Comparison of ENCODE assay signal across 8 mouse cellular contexts in genomic region chr12:84968831-84969655, GRCm38 (mm10). TPM values are rescaled to one million over a fixed set of nuclear protein-coding genes. Genes with fewer than 3 reads are reported as not detected.
DNase-seq lines count a peak whose midpoint lies in the region; TF ChIP-seq lines count a peak whose summit lies in the region.

No protein-coding gene starts in this region.

- no peak for DNase-seq in gastrocnemius, adult 2 months
- no peak for DNase-seq in gastrocnemius, postnatal 36 days
- peak; percentile 26 for DNase-seq in T-cell, adult 2 months (ENCODE audit: low spot score)
- no peak for DNase-seq in hindbrain, embryonic 10.5 days (ENCODE audit: low spot score)
- DNase-seq in adrenal gland, adult 8-10 months: no peak
- no peak for DNase-seq in thymus, postnatal 10 days (ENCODE audit: low spot score in 2 of 2)
- no peak for DNase-seq in adrenal gland, postnatal 14 days

- H3K27ac ChIP-seq in gastrocnemius, adult 2 months: no peak overlapping the region
- no peak overlapping the region for H3K27ac ChIP-seq in hindbrain, embryonic 10.5 days

- no peaks in the 10 kb centered on the region for H3K9me3 ChIP-seq in hindbrain, embryonic 10.5 days
- H3K9me3 ChIP-seq in megakaryocyte, embryonic 14.5 days: no peaks in the 10 kb centered on the region

- peaks cover 18% of the 10 kb centered on the region for H3K4me1 ChIP-seq in hindbrain, embryonic 10.5 days (replicated peaks)
- H3K4me1 ChIP-seq in megakaryocyte, embryonic 14.5 days: peaks cover 14% of the 10 kb centered on the region

- peaks cover 23% of the 10 kb centered on the region for H3K36me3 ChIP-seq in hindbrain, embryonic 10.5 days
- peaks cover 35% of the 10 kb centered on the region for H3K36me3 ChIP-seq in megakaryocyte, embryonic 14.5 days (replicated peaks; ENCODE audit: low read length)

- 85% methylated on average over 16 of the region's 16 CpGs for WGBS in hindbrain, embryonic 10.5 days

- no peaks in the 10 kb centered on the region for H3K27me3 ChIP-seq in hindbrain, embryonic 10.5 days (ENCODE audit: insufficient read depth, poor library complexity, severe bottlenecking)
- H3K27me3 ChIP-seq in megakaryocyte, embryonic 14.5 days (replicated peaks): no peaks in the 10 kb centered on the region

- peak overlapping the region; percentile 79 for H3K4me3 ChIP-seq in gastrocnemius, adult 2 months
- H3K4me3 ChIP-seq in hindbrain, embryonic 10.5 days: peak overlapping the region; percentile 85
- peak overlapping the region; percentile 93 for H3K4me3 ChIP-seq in megakaryocyte, embryonic 14.5 days (replicated peaks)

- intact Hi-C loops in gastrocnemius, adult 2 months (cut with DNase I): no loop called here
- intact Hi-C loops in gastrocnemius, postnatal 36 days (cut with DNase I): no loop called here

- no peak for TF ChIP-seq CTCF in gastrocnemius, adult 2 months (IDR thresholded peaks at IDR 0.05)

RNA-seq across cellular contexts. Expression of gene Fcf1, which starts 1.7 kb away (rescaled TPM):
- total RNA-seq in gastrocnemius, adult 2 months (2021): 10 to 100 TPM; 28.4 to 34.0 TPM
- total RNA-seq in gastrocnemius, postnatal 36 days (2021): 10 to 100 TPM; 25.0 to 28.1 TPM
- polyA plus RNA-seq in hindbrain, embryonic 10.5 days (2016; fragmentation: Nextera tagmentation; extraction: Ambion mirVana): 174 and 178 TPM in 2 replicates
- polyA plus RNA-seq in megakaryocyte, embryonic 14.5 days (2012; ENCODE audit: insufficient read depth, low replicate concordance): 24.7 TPM in 1 of 2 replicates, not detected in the other
- total RNA-seq in adrenal gland, adult 8-10 months (2022): 100 to 1,000 TPM in 1 of 4 experiments, 10 to 100 TPM in 3; 74.7 to 101 (median 92.7) TPM
- 96.0 and 111 TPM in 2 replicates for total RNA-seq in adrenal gland, postnatal 14 days (2021)

RNA-seq across cellular contexts. Expression of gene Arel1, which starts 1.7 kb away (rescaled TPM):
- 10 to 100 TPM; 23.0 to 24.9 TPM for total RNA-seq in gastrocnemius, adult 2 months (2021)
- total RNA-seq in gastrocnemius, postnatal 36 days (2021): 10 to 100 TPM; 19.7 to 26.1 TPM
- polyA plus RNA-seq in hindbrain, embryonic 10.5 days (2016; fragmentation: Nextera tagmentation; extraction: Ambion mirVana): 18.5 and 21.5 TPM in 2 replicates
- 0.71 and 1.1 TPM in 2 replicates for polyA plus RNA-seq in megakaryocyte, embryonic 14.5 days (2012; ENCODE audit: insufficient read depth, low replicate concordance)
- 10 to 100 TPM; 37.9 to 47.3 (median 42.6) TPM for total RNA-seq in adrenal gland, adult 8-10 months (2022)
- total RNA-seq in adrenal gland, postnatal 14 days (2021): 27.9 and 35.2 TPM in 2 replicates

RNA-seq across cellular contexts. Expression of gene Ylpm1, which starts 27.1 kb away (rescaled TPM):
- total RNA-seq in gastrocnemius, adult 2 months (2021): 10 to 100 TPM; 17.7 to 21.0 TPM
- 10 to 100 TPM; 14.7 to 15.6 TPM for total RNA-seq in gastrocnemius, postnatal 36 days (2021)
- polyA plus RNA-seq in hindbrain, embryonic 10.5 days (2016; fragmentation: Nextera tagmentation; extraction: Ambion mirVana): 31.9 and 34.8 TPM in 2 replicates
- polyA plus RNA-seq in megakaryocyte, embryonic 14.5 days (2012; ENCODE audit: insufficient read depth, low replicate concordance): 6.7 and 8.8 TPM in 2 replicates
- 10 to 100 TPM; 49.2 to 81.8 (median 54.0) TPM for total RNA-seq in adrenal gland, adult 8-10 months (2022)
- 46.0 and 53.3 TPM in 2 replicates for total RNA-seq in adrenal gland, postnatal 14 days (2021)
